Mouse (Mus musculus): Measurements from ENCODE around the gene Fbxw5.
A peak's percentile ranks its signal among the peaks of the same experiment; 100 is the strongest.

DNA sequence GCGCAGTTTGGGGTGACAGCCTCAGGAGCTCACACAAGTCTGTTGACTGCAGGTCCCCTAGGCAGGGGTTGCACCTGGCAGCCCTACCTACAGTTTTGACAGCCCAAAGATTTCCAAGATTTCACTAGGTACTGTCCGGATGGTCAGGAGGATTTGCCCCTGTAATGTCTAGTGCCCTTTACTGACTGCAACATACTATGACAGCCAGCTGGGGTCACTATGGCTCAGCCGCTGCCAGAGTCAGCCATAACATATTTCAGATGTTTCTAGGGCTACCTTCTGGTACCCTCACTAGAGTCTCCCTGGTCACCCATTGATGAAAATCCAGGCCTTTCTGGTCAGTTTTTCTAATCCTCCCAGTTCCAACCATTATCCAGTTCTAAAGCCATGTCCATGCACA lies 9.4 kb downstream of the Fbxw5 start:
- TF ChIP-seq CTCF (IDR thresholded peaks at IDR 0.05; ENCODE audit: extremely low read depth, insufficient read depth, low read length) = peak; percentile 29; the same call in 1 of the 2 replicates
- TF ChIP-seq POLR2A (IDR thresholded peaks at IDR 0.05; ENCODE audit: extremely low read depth, insufficient read depth, low read length) = no peak

All from cortical plate, adult 2 months (tissue).